Mouse (Mus musculus) midbrain, embryonic 10.5 days (tissue): ENCODE data around the gene Nhej1. TPM values are rescaled to one million over a fixed set of nuclear protein-coding genes. Genes with fewer than 3 reads are reported as not detected.

Experiments
- DNase-seq: peaks from one replicate; pipeline ENCODE4 v3.0.0-alpha.2; 2017; ENCODE audit warnings: low spot score
- H3K27ac ChIP-seq: fragments of 300-500 bp; sonication (generic); replicated peaks from 2 replicates; pipeline ENCODE4 v1.5.1; 2016; ENCODE audit warnings: mild to moderate bottlenecking
- H3K27me3 ChIP-seq: fragments of 300-500 bp; sonication (generic); 2 replicates; pipeline ENCODE4 v1.6.1; 2016; ENCODE audit warnings: low read depth, mild to moderate bottlenecking; ENCODE audit not compliant: poor library complexity, severe bottlenecking
- H3K36me3 ChIP-seq: fragments of 300-500 bp; sonication (generic); 2 replicates; pipeline ENCODE4 v1.6.1; 2016; ENCODE audit warnings: mild to moderate bottlenecking, moderate library complexity
- H3K4me1 ChIP-seq: fragments of 300-500 bp; sonication (generic); 2 replicates; pipeline ENCODE4 v1.6.1; 2016
- H3K4me3 ChIP-seq: fragments of 300-500 bp; sonication (generic); 2 replicates; pipeline ENCODE4 v1.5.1; 2016; ENCODE audit warnings: mild to moderate bottlenecking, moderate library complexity
- H3K9me3 ChIP-seq: fragments of 300-500 bp; sonication (generic); replicated peaks from 2 replicates; pipeline ENCODE4 v1.6.1; 2016; ENCODE audit warnings: mild to moderate bottlenecking
- WGBS: fragments of 180-500 bp; shearing (Covaris S2); methylation state at CpG from one replicate; pipeline ENCODE4 v1.1.7; 2016; 5-methylcytosine and 5-hydroxymethylcytosine counted together
- polyA plus RNA-seq: library from polyadenylated mRNA; unstranded; fragments of >200 nt; fragmentation: Nextera tagmentation; extraction: Ambion mirVana; gene quantifications from 2 replicates; pipeline ENCODE4 v1.2.1, GENCODE M21; 2016

The Nhej1 gene
- polyA plus RNA-seq, 1 experiment from 2014 or later: 15.2 TPM

DNA sequence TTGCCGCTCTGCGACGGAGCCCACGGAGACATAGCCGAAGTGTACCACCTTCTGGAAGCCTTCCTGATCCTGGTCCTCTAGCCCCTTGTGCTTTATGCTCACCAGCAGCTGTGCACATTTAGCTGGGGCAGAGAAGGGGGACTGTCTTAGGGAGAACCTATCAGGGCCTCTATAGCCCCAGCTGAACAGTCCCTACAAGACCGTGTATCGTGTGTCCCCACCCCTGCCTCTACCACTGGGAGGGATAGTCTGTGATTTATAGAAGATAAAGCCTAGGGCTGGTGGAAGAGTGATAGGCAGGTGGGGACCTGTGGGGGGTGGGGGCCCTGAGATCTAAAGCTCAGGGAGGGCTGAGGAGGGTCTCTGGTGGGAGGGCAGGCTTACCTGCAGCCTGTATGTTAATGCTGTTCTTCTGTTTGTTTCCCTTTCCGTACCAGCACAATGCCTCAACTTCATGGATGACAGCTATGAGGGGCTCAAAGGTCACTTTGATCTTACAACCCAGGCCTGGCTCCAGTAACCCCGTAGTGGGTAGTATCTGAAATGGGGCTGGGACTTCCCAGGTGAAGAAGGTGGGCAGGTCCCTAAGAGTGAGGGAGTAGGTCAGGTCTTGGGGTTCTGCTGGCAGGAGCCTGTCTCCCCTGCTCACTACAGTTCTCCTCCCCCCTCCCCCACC, 197.2 kb downstream of the Nhej1 start:
- peaks cover 41% of the 10 kb centered on the region for H3K27me3 ChIP-seq
- WGBS: 85% methylated on average over 9 of the region's 9 CpGs
- no peak overlapping the region for H3K27ac ChIP-seq
- no peak overlapping the region for H3K4me3 ChIP-seq
- H3K4me1 ChIP-seq: no peaks in the 10 kb centered on the region
- DNase-seq: no peak
- no peaks in the 10 kb centered on the region for H3K36me3 ChIP-seq
- H3K9me3 ChIP-seq: no peaks in the 10 kb centered on the region

DNA sequence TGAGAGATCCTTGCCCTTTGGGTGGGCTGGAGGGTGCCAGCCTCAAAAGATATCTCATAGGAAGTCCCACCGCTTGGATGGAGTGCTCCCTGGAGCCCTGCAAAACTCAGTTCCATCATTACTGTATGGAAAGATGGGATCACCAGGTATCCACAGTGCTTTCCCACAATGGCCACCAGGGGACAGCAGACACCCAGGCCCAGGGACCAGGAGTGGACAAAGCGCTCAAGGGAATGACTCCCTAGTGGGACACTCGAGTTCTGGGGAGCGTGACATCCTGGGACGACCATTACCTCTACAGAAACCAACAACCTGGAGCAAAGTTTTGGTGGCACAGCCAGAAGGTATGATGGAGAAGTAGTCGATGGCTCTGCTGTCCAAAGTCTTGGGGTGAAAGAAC, 198.3 kb downstream of the Nhej1 start:
- Histone ChIP-seq H3K4me3 (no peak overlapping the region), H3K4me1 (no peaks in the 10 kb centered on the region), H3K27ac (no peak overlapping the region), H3K36me3 (no peaks in the 10 kb centered on the region), H3K9me3 (no peaks in the 10 kb centered on the region), H3K27me3 (peaks cover 46% of the 10 kb centered on the region)
- DNase-seq: peak; percentile 54
- 41% methylated on average over 6 of the region's 6 CpGs for WGBS

DNA sequence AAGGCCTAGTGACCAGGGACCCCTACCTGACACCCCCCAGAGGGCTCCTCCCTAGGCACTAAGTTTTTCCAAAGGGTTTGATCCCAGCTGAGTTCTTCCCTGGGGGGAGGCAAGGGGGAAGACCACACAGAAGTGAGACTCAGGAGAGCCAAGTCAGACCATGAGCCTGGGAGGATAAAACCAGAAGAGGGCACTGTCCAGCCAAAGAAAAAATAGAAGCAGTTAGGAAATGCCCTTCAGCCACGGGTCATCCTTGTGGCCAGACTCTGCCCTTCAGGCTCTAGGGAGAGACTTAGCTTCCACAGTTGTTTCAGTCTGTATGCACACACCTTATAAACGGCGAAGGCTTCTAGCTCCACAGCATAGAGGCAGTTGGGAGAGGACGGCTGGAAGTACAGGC, 200.5 kb downstream of the Nhej1 start:
- Histone ChIP-seq H3K27ac (no peak overlapping the region), H3K4me1 (no peaks in the 10 kb centered on the region), H3K9me3 (no peaks in the 10 kb centered on the region), H3K27me3 (peaks cover 51% of the 10 kb centered on the region), H3K36me3 (no peaks in the 10 kb centered on the region), H3K4me3 (no peak overlapping the region)
- no peak for DNase-seq
- WGBS: 71% methylated on average over 4 of the region's 4 CpGs

Other genes starting within 250 kb of the Nhej1 start
- gene Fev, start 239.8 kb downstream of the Nhej1 start, polyA plus RNA-seq: 0.36 TPM in 1 of 2 replicates, not detected in the other
- gene Cryba2, start 232.1 kb downstream of the Nhej1 start, polyA plus RNA-seq: 0.26 TPM in 1 of 2 replicates, not detected in the other
- gene Cfap65, start 189.6 kb downstream of the Nhej1 start, polyA plus RNA-seq: 0.04 and 0.07 TPM in 2 replicates
- gene Ihh, start 173.5 kb downstream of the Nhej1 start, polyA plus RNA-seq: 0.12 and 0.17 TPM in 2 replicates
- 0.11 TPM in 1 of 2 replicates, not detected in the other for gene Slc23a3, start 8.7 kb upstream of the Nhej1 start, polyA plus RNA-seq
- gene Cnppd1, start 17.5 kb upstream of the Nhej1 start, polyA plus RNA-seq: 51.7 and 60.4 TPM in 2 replicates
- gene Retreg2, start 17.6 kb upstream of the Nhej1 start, polyA plus RNA-seq: 44.1 and 55.4 TPM in 2 replicates
- 30.6 and 34.1 TPM in 2 replicates for gene Zfand2b, start 43.4 kb upstream of the Nhej1 start, polyA plus RNA-seq
- 42.5 and 50.6 TPM in 2 replicates for gene Abcb6, start 55.2 kb upstream of the Nhej1 start, polyA plus RNA-seq
- 22.9 and 24.1 TPM in 2 replicates for gene Ankzf1, start 67.0 kb upstream of the Nhej1 start, polyA plus RNA-seq
- gene Atg9a, start 67.0 kb upstream of the Nhej1 start, polyA plus RNA-seq: 18.8 and 25.4 TPM in 2 replicates
- 14.8 and 16.0 TPM in 2 replicates for gene Glb1l, start 85.6 kb upstream of the Nhej1 start, polyA plus RNA-seq
- 142 and 154 TPM in 2 replicates for gene Stk16, start 85.6 kb upstream of the Nhej1 start, polyA plus RNA-seq
- gene Tuba4a, start 94.7 kb upstream of the Nhej1 start, polyA plus RNA-seq: 9.0 and 10.0 TPM in 2 replicates
- gene A630095N17Rik, start 106.9 kb upstream of the Nhej1 start, polyA plus RNA-seq: not detected in 2 replicates
- 27.5 and 27.9 TPM in 2 replicates for gene Dnajb2, start 111.2 kb upstream of the Nhej1 start, polyA plus RNA-seq
- 3.6 and 6.1 TPM in 2 replicates for gene Ptprn, start 139.3 kb upstream of the Nhej1 start, polyA plus RNA-seq
- gene Resp18, start 153.2 kb upstream of the Nhej1 start, polyA plus RNA-seq: 7.2 and 16.2 TPM in 2 replicates
- 157 and 176 TPM in 2 replicates for gene Dnpep, start 192.8 kb upstream of the Nhej1 start, polyA plus RNA-seq
- gene Des, start 235.1 kb upstream of the Nhej1 start, polyA plus RNA-seq: 1.1 and 2.8 TPM in 2 replicates